Mouse (Mus musculus) hindlimb bud, embryonic 11.5 days (tissue): ENCODE measurements around the gene Ptgr2.
"Not testable (repeated sequence)": the region's sequence is repeated elsewhere in the genome, so short reads cannot be mapped to it uniquely, and the experiment has no call there.

Source experiments
- DNase-seq: peaks from one replicate; pipeline ENCODE4 v3.0.0-alpha.2; 2012; ENCODE audit warnings: low read depth, low spot score; ENCODE audit errors: extremely low spot score

The Ptgr2 gene

DNA sequence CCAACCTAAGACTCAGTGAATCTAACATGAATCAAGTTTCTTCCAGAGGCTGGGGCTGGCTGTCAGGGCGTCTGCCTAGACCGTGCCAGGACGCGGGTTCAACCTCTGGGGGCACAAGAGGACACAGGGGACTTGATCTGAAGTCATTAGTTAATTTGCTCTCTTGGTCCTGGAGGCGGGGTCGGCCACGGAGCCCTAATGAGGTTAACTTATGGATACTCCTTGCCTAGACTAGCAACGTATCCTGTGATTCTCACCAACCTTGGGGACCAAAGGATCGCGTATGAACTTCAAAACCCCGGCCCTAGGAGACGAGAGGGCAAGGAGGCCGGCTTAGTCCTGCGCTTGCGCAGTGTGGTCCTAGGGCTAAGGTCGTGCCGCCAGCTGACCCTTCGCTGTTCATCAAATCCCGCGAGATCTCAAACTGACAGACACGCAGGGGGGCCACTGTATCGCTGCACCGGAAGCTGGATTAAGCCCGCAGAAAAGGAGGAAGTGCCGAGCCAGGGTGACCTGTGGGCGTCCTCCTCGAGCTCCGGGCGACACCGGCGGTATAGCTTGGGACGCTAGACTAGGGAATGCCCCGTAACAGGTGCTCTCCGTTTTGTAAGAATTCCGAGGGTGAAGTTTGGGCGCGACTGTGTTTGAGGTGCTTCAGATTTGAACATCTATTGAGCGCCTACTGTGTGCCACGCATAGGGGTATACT is at the start of gene Ptgr2:
TSS of gene Ptgr2 (plus strand) at position 348 of the 708 bp plus-strand sequence.
- peak; percentile 95 for DNase-seq

GRCm38 (mm10) chr12:84235577-84235976 is 49.5 kb upstream of the Ptgr2 start:
- no peak for DNase-seq

DNA sequence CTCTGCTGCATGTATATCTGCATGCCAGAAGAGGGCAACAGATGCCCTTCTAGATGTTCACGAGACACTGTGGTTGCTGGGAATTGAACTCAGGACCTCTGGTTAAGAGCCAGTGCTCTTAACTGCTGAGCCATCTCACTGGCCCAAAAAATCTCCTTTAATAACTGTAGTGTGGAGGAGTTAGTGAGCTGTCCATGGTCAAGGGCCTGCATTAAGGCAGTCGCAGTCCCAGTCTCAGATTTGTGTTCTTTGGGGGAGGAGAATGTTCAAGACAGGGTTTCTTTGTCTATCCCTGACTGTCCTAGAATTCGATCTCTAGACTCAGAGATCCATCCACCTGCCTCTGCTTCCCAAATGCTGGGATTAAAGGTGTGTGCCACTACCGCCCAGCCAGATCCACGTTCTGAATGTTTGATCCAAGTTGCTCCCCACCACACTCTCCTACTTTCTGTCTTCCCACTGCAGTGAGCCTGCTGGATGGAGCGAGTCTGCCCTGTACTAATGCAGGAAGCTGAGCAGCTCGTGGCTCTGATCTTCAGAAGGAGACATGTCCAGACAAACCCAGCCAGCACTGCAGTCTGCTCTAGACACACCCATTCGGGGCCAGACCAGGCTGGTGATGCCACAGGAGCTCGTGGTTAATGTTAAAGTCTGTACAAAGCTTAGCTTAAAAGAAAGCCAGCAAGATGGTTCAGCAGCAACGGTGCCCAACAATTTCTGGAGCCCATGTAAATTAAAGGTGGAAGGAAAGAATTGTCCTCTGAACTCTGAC is 48.9 kb upstream of the Ptgr2 start:
- no peak for DNase-seq

GRCm38 (mm10) chr12:84237036-84237435 is 48.0 kb upstream of the Ptgr2 start:
- DNase-seq = not testable (repeated sequence)

DNA sequence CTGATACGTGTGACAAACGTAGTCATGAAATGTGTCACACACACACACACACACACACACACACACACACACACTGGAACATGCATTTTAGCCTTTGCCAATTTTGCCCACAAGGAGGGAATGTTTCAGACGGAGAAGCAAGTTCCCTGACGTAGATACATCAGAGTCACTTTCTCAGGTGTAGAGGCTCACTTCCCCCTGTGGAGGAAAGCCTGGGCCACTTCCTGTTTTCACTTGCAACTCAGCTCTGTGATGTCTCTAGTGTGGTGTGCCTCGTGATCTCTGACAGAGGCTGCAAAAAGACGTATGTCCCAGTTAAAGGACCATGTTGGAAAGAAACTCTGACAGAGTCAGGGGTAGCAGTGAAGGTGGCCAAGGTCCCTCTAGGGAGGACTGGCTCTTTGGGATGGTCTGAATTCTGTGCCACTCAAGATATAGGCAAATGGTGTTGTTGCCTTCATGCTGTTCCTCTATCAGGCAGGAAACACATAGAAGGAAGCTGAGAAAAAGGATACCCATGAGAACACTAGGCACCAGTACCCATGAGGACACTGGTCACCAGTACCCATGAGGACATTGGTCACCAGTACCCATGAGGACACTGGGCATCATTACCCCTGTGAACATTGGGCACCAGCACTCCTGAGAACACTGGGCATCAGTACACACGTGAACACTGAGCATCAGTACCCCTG is 41.8 kb upstream of the Ptgr2 start:
- DNase-seq = no peak

DNA sequence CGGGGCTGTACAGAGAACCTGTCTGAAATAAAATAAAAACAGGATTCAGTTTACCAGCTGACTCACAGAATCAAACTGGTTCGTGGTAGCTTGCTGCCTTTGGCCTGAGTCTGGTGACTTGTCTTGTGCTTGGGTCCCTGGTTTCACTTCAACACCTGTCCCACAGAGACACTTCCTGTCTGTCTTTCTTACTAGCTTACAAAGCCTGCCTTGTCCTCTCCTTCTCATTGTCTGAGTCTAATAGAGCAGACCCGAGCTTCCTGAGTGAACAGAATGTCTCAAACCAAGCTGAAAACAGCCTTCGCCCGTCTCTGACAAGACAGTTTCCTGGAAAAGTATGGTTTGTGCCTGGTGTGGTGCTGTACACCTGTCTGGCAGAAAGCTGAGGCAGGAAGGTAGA is 39.3 kb upstream of the Ptgr2 start:
- DNase-seq = no peak

DNA sequence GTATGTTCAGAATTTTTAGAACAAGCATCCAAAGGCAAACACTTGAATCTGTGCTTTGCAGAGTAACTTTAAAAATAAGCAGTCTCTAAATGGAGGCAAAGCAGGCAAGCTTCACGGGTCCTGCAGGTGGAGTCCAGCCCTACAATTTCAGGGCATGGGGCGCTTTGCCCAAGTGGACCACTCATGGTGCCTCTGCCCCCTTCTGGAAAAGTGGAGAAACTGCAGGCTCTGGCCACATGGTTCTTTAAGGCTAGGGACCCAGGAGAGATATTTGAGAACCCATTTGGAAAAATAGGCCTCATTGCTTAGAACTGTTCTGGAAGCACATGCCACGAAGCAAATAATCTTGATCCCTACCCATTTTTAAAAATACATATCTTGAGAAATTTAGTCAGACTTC is 35.8 kb upstream of the Ptgr2 start:
- DNase-seq = peak; percentile 26

DNA sequence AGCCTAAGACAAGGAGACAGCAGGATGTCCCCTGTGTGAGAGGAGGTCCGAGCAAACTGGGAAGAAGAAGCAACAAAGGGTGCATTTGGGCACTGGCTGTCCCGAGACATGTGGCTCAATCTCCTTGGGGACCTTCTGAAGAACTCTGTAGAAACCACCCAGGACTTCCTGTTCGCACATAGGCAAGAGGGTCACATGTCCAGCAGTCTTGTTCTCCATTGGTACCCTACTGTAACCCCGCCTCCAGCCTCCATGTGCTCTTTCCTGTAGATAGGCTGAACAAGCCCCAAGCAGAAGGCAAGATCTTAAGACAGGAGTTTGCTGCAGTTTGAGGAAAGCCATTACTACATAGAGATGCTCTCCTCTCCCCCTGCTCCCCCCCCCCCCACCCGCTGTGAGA is 32.2 kb upstream of the Ptgr2 start:
- DNase-seq = no peak

DNA sequence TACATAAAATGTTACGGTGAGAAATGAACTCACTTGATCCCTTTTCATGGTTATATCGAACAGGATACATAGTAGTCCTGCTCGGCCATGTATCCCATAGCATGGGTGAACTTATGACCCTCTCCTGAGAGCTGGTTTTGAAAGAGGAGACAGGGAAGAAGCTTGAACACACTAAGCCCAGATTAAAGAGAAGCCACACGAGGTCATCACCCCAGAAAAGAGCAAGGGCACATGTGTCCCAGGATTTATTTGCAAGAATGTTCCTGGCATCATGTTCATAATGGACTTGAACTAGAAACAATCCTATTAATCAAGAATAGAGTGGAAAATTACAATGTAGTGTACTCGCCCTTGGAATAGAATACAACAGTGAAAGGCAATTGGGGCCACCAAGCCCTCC is 30.1 kb upstream of the Ptgr2 start:
- DNase-seq = no peak

DNA sequence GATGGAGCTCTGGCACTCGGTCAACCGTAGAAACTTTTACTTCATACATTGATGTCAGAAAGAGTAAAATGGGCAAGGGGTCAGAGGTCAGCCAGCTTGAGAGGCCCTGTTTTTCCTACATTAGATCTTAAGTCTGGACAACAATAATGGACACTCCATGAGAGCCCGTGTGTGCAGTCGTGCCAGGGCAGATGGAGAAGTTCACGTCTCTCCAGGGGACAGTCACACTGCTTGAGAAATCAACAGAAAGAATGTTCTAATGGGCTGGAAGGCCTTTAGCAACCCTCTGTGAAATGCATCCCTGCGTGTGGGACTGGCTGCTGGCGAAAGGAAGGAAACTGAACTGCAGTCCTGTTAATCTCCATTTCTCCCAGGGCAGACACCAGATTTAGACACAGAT is 24.7 kb upstream of the Ptgr2 start:
- DNase-seq = no peak

GRCm38 (mm10) chr12:84267264-84267663 is 17.8 kb upstream of the Ptgr2 start:
- no peak for DNase-seq

- no peak for DNase-seq
Measured at GRCm38 (mm10) chr12:84273366-84273765, 11.7 kb upstream of the Ptgr2 start.

- no peak for DNase-seq
Measured at GRCm38 (mm10) chr12:84275288-84275687, 9.7 kb upstream of the Ptgr2 start.

DNA sequence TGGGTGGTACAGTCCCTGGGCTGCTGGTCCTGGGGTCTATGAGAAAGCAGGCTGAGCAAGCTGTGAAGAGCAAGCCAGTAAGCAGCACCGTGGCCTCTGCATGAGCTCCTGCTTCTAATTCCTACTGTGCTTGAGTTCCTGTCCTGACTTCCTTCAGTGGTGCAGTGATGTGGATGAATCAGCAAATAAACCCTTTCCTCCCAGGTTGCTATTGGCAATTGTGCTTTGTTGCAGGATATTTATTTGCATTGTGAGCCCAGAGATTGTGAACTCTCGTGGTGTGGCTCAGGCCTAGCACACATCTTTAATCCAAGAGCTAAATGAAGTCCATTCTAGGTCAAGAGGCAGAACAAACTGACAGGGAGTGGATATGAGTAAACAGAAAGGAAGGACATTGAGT is 8.7 kb upstream of the Ptgr2 start:
- DNase-seq = no peak

GRCm38 (mm10) chr12:84276799-84277198 is 8.2 kb upstream of the Ptgr2 start:
- no peak for DNase-seq

DNA sequence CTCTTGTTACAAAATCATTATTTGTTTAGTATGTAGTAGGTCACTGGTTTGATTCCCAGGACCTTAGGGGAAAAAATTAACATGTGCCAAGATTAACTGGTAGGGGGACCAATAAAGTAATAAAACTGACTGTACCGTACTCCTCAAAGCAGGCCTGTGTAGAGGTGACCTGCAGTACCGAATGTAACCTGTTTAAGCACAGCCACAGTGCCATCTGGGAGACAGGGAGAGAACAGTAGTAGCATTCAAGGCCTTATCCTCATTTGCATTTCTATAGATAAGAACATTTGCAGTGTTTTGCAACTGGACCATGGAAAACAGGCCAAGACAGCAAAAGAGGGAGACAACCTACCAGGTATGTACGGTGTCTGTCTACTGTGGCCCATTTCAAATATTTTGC is 7.2 kb upstream of the Ptgr2 start:
- DNase-seq = no peak

GRCm38 (mm10) chr12:84278901-84279300 is 6.1 kb upstream of the Ptgr2 start:
- no peak for DNase-seq

DNA sequence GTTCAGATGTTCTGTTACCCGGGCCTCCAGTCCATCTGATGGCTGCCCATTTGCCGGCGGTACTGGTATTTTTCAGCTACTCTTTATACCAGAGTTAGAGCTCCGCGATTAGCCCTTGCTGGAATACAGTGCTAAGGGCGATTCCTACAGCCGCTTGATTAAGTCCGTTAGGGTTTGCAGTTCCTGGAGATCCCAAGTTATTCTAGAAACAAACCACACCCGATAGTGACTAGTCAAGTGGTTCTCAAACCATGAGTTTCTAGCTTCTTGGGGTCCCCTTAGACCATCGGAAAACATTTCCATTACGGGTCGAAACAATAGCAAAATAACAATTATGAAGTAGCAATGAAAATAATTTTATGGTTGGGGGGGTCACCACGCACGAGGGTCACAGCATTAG is 641 bp upstream of the Ptgr2 start:
- no peak for DNase-seq

- no peak for DNase-seq
Measured at GRCm38 (mm10) chr12:84285593-84285968, 549 bp downstream of the Ptgr2 start.

- no peak for DNase-seq
Measured at GRCm38 (mm10) chr12:84288461-84288860, 3.4 kb downstream of the Ptgr2 start.

- no peak for DNase-seq
Measured at GRCm38 (mm10) chr12:84297851-84298250, 12.8 kb downstream of the Ptgr2 start.

GRCm38 (mm10) chr12:84299265-84299664 is 14.2 kb downstream of the Ptgr2 start:
- no peak for DNase-seq
